15 mouse cellular contexts compared by ENCODE assay signal in the genomic region with DNA sequence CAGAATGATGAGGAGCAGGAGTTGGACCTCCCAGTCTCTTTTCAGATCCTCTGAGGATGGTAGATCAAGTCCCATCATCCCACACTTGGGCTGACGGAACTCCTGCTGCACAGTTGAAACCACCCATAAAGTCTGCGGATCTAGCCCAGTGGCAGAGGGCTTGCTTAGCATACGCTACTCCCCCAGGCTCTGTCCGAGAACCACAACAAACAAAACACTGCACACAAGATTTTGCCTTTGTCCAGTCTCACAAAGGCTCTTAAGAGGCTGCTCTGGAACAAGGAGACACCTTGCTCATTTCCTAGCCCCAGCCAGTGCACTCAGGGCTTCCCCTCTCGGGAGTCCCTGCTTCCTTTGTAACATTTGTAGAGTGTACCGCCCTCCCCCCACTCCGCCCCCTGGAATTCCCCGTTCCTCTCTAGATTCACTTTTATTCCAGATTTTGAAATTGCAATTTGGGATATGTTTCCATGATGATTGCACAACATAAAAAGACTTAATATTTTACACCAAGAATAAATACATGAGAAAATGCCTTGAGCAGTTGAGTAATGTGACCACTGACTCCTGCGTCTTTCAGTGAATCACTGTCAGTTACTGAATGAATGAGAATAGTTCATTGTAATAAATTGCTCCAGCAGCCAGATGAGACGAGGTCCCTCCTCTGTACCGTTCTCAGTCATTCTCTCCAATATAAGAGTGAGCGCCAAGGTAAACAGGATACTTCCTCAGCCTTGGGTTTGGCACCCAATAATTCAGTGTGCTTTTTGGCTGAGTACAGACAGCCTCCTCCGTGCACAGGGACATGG.
A peak's percentile ranks its signal among the peaks of the same experiment; 100 is the strongest.
DNase-seq lines count a peak whose midpoint lies in the region; ATAC-seq lines count a peak whose summit lies in the region.
"Had no signal": no experiment of that assay in that cellular context is flagged by ENCODE, and none has a peak within 500 bp of the region (broad histone marks: within the 10 kb centered on the region; RNA-seq: fewer than 3 reads in every experiment).

No protein-coding gene starts in this region.

- H3K4me1 ChIP-seq in heart, embryonic 10.5 days: peaks cover 39% of the 10 kb centered on the region
- H3K4me1 ChIP-seq in lung, embryonic 15.5 days: peaks cover 56% of the 10 kb centered on the region
- H3K4me1 ChIP-seq in midbrain, embryonic 16.5 days (ENCODE audit: control insufficient read depth, insufficient read depth, low read length): no peaks in the 10 kb centered on the region

- no peak overlapping the region for H3K4me2 ChIP-seq in lung, embryonic 15.5 days
- H3K4me2 ChIP-seq in midbrain, embryonic 16.5 days (ENCODE audit: low read length): no peak overlapping the region
- H3K4me2 ChIP-seq: forebrain, embryonic 12.5 days; hindbrain, embryonic 15.5 days had no signal

- H3K36me3 ChIP-seq in heart, embryonic 10.5 days: no peaks in the 10 kb centered on the region
- H3K36me3 ChIP-seq in lung, embryonic 15.5 days: no peaks in the 10 kb centered on the region
- H3K36me3 ChIP-seq in midbrain, embryonic 16.5 days (ENCODE audit: control insufficient read depth, insufficient read depth, low read length): no peaks in the 10 kb centered on the region
- H3K36me3 ChIP-seq: forebrain, embryonic 12.5 days; hindbrain, embryonic 15.5 days had no signal

- DNase-seq in heart, adult 18-20 months: peak; percentile 75 to 78
- DNase-seq in heart, embryonic 10.5 days (ENCODE audit: low spot score): no peak
- DNase-seq in NIH3T3 (ENCODE audit: low read depth): peak; percentile 84
- peak; percentile 64 to 73 for DNase-seq in heart, adult 9 months (ENCODE audit: low spot score in 2 of 2)
- DNase-seq in layer of hippocampus, adult 18-20 months (ENCODE audit: low spot score in 2 of 2): no peak
- no peak for DNase-seq in liver
- DNase-seq: layer of hippocampus, postnatal 36 days; right cerebral cortex, postnatal 14 days; thymus, adult 2 months had no signal

- ATAC-seq in lung, embryonic 15.5 days (ENCODE audit: borderline replicate concordance, extremely low read depth, low FRiP score, low TSS enrichment): no peak
- ATAC-seq in midbrain, embryonic 16.5 days: no peak

- no peak overlapping the region for H3K27ac ChIP-seq in heart, embryonic 10.5 days
- peak overlapping the region; percentile 73 for H3K27ac ChIP-seq in lung, embryonic 15.5 days
- no peak overlapping the region for H3K27ac ChIP-seq in midbrain, embryonic 16.5 days (ENCODE audit: low read length)
- H3K27ac ChIP-seq: forebrain, embryonic 12.5 days; hindbrain, embryonic 15.5 days; macrophage had no signal

- H3K9ac ChIP-seq in lung, embryonic 15.5 days: no peak overlapping the region
- H3K9ac ChIP-seq in midbrain, embryonic 16.5 days (ENCODE audit: low read depth, low read length): no peak overlapping the region
- H3K9ac ChIP-seq: forebrain, embryonic 12.5 days; hindbrain, embryonic 15.5 days had no signal

- 73% methylated on average over 13 of the region's 13 CpGs for WGBS in heart, embryonic 10.5 days
- 47% methylated on average over 13 of the region's 13 CpGs for WGBS in lung, embryonic 15.5 days
- WGBS in midbrain, embryonic 16.5 days: 63% methylated on average over 13 of the region's 13 CpGs

- H3K9me3 ChIP-seq in heart, embryonic 10.5 days: no peaks in the 10 kb centered on the region
- H3K9me3 ChIP-seq in lung, embryonic 15.5 days: no peaks in the 10 kb centered on the region
- H3K9me3 ChIP-seq in midbrain, embryonic 16.5 days (replicated peaks; ENCODE audit: control insufficient read depth, low read length, poor library complexity, severe bottlenecking): no peaks in the 10 kb centered on the region
- H3K9me3 ChIP-seq: forebrain, embryonic 12.5 days; hindbrain, embryonic 15.5 days had no signal

- no peak overlapping the region for H3K4me3 ChIP-seq in heart, embryonic 10.5 days
- no peak overlapping the region for H3K4me3 ChIP-seq in lung, embryonic 15.5 days
- H3K4me3 ChIP-seq in midbrain, embryonic 16.5 days (ENCODE audit: low read depth, low read length): no peak overlapping the region
- H3K4me3 ChIP-seq: forebrain, embryonic 12.5 days; hindbrain, embryonic 15.5 days had no signal

- H3K27me3 ChIP-seq in heart, embryonic 10.5 days (ENCODE audit: insufficient read depth, poor library complexity, severe bottlenecking): no peaks in the 10 kb centered on the region
- H3K27me3 ChIP-seq in lung, embryonic 15.5 days: no peaks in the 10 kb centered on the region
- no peaks in the 10 kb centered on the region for H3K27me3 ChIP-seq in midbrain, embryonic 16.5 days (ENCODE audit: control insufficient read depth, insufficient read depth, low read depth, low read length)
- H3K27me3 ChIP-seq: CH12.LX; forebrain, embryonic 12.5 days; hindbrain, embryonic 15.5 days had no signal

Comparison
In these comparisons a context has a peak if more than half of its experiments do, and no peak if none do; other contexts are left out.
1. DNase-seq: peak in heart, adult 18-20 months (2 of 2), NIH3T3 (single experiment) and heart, adult 9 months (2 of 2); none in heart, embryonic 10.5 days (single experiment), layer of hippocampus, adult 18-20 months (0 of 2) and liver (single experiment).